Mouse (Mus musculus): Measurements from ENCODE around the gene Bloc1s3.
A peak's percentile ranks its signal among the peaks of the same experiment; 100 is the strongest.

Gene Bloc1s3

GRCm38 (mm10) chr7:19508150-19508923 lies at the start of gene Bloc1s3, which contains the start of gene Trappc6a:
TSS of gene Bloc1s3 (minus strand) at chr7:19508367.
TSS of gene Trappc6a (plus strand) at chr7:19508395.
- DNase-seq, result peak; percentile 95 to 97

- peak; percentile 60 to 81 for DNase-seq
These were observed 48.9 kb upstream of the Bloc1s3 start for GRCm38 (mm10) chr7:19557086-19557485.

- no peak for DNase-seq
These were observed 46.0 kb upstream of the Bloc1s3 start for GRCm38 (mm10) chr7:19554168-19554567.

- DNase-seq, result no peak
These were observed 44.3 kb upstream of the Bloc1s3 start for GRCm38 (mm10) chr7:19552443-19552842.

DNA sequence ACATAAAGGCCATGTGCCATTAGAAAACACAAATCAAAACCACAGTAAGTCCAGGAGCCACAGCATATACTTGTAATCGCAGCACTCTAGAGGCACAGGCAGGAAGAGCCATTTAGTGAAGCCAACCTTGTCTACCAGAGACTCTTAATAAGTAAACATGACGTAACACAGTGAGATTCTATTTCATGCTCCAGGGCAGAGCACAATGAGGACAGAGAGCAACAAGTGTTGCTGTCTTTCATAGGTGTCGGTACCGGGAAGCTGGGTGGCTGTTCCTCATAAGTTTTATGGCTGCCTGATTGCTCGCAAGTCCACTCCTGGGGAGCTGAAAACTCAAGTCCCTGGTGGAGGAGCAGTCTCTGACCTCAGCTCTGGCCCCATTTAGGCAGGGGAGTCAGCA lies 43.5 kb upstream of the Bloc1s3 start:
- no peak for DNase-seq

GRCm38 (mm10) chr7:19549394-19549793 lies 41.2 kb upstream of the Bloc1s3 start:
- no peak for DNase-seq

GRCm38 (mm10) chr7:19547344-19547969 lies 39.3 kb upstream of the Bloc1s3 start:
- no peak for DNase-seq

- no peak for DNase-seq
These were observed 37.8 kb upstream of the Bloc1s3 start for GRCm38 (mm10) chr7:19546007-19546406.

DNA sequence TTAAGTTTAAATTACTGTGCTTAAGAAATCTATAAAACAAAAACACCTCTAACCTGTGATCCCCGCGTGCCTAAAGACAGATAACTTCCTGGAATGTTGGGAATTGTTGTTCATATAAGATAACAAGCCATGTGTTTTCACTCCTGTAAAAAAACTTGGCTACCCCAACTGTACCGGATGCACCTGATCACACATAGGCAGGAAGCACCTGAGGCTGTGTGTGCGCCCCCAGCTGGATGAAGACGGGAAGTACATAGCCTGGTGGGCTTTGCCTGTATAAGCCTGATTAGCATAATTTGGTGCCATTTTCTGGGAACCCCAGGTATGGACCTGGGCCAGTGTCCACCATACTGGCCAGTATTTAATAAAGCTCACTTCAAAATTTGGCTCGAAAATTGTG lies 35.4 kb upstream of the Bloc1s3 start:
- DNase-seq, result no peak

DNA sequence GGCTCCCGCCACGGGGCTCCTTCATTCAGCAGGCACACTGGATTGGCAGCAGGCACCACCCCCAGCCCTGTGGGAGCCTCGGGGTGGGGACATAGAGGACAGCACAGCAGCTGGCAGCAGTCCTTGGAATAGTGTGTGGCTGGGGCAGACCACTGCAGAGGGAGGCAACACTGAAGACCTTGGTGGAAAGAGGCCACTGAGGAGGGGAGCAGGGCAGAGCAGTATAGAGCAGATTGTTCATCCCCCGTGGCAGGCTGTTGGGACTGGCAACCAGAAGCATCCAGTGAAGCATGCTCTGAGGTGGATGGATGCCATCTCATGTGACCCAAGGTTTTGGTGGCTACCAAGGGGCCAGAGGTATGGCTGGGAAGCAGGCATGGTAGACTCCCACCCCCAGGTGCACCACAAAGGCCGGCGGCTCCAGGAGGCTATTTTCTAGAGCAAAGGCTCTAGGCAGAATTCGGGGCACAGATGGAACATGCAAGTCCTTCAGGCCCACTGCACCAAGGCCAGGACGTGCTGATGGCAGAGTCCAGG lies 34.1 kb upstream of the Bloc1s3 start:
- peak in 1 of 2 experiments; percentile 68 for DNase-seq

DNA sequence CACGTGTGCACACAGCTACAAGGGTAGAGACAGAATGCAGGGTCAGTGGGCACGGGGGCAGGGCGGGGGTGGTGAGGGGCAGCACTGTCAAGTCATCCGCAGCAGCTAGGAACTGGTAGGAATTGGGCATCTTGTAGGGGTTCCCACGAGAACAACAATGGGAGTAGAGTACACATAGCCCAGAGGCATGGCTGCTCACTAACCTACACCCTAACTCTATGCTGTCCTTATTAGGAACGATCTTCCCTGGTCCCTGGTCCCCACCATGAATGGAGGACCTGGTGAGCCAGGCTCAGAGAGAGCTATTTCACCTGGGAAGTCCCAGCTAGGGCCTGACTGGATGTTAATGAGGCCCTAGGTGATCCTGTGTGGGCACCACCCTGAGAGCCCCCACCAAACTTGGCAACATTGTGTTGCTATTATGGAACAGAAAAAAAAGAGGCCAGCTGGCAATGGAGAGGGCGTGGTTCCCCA lies 33.6 kb upstream of the Bloc1s3 start:
- DNase-seq, result no peak

- DNase-seq, result peak in 1 of 2 experiments; percentile 30
These were observed 32.8 kb upstream of the Bloc1s3 start for GRCm38 (mm10) chr7:19540771-19541566.

DNA sequence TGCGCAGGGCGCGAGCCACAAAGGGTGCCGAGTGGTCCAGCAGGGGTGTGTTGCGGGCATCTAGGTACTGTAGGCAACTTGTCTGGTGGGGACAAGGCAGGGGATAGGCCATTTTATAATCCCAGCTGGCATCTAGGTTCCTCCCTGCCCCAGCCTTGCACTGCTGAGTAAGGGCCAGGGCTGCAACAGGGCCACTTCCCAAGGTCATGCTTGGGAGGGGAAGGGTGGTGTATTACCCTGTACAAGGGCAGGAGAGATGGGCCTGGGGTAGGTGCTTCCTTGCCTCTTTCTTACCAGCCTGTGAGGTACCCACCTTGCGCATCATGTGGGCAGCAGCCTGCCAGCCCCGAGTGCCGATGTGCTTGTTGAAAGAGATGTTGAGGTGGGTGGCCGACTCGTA lies 26.5 kb upstream of the Bloc1s3 start:
- DNase-seq, result no peak

- no peak for DNase-seq
These were observed 24.1 kb upstream of the Bloc1s3 start for GRCm38 (mm10) chr7:19532240-19532639.

GRCm38 (mm10) chr7:19531077-19531476 lies 22.9 kb upstream of the Bloc1s3 start:
- DNase-seq, result no peak

DNA sequence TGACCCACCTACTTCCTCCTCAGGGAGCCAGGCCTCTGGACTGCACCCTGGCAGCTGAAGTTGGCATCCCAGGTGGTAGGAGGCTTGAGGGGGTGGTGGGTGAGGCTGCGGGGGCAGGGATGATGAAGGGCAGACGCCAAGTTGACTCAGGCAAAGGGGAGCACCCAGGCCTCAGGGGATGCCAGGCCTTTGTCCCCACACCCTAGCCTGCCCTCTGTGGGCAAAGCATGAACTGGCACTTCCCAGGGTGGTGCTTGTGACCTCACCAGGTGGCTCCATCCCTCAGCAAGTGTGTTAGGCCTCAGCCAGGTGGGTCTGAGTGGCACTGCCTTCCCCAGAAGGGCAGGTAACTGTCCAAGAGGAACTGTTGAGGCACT lies 16.9 kb upstream of the Bloc1s3 start:
- DNase-seq, result no peak

GRCm38 (mm10) chr7:19524420-19525104 lies 16.4 kb upstream of the Bloc1s3 start:
- no peak for DNase-seq

DNA sequence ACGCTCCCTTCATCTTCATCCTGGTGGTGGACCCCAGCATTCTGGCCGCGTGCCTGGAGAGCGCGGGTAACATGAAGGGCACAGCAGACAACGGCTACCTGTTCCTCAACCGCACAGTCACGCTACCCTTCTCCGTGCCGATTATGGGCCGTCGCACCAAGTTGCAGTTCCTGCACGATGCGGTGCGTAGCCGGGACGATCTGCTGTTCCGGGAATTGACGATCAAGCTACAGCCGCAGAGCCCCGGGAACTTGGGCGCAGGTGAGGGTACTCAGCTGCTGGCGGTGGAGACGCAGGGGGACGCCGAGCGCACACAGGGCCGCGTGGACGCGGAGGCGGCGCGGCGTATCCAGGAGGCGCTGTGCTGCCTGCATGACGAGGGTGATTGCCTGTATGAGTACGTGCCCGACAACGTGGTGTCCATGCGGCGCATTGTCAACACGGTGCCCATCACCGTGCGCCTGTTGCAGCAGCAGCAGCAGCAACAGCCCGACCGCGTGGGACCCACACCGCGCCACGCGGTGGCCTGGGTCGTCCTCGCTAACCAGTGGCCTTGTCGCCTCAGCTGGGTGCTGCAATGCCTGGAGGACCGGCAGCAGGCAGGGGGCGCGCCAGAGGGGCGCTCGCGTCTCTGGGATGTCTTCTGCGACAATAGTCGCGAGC lies 15.7 kb upstream of the Bloc1s3 start:
- DNase-seq, result peak in 1 of 2 experiments; percentile 55

DNA sequence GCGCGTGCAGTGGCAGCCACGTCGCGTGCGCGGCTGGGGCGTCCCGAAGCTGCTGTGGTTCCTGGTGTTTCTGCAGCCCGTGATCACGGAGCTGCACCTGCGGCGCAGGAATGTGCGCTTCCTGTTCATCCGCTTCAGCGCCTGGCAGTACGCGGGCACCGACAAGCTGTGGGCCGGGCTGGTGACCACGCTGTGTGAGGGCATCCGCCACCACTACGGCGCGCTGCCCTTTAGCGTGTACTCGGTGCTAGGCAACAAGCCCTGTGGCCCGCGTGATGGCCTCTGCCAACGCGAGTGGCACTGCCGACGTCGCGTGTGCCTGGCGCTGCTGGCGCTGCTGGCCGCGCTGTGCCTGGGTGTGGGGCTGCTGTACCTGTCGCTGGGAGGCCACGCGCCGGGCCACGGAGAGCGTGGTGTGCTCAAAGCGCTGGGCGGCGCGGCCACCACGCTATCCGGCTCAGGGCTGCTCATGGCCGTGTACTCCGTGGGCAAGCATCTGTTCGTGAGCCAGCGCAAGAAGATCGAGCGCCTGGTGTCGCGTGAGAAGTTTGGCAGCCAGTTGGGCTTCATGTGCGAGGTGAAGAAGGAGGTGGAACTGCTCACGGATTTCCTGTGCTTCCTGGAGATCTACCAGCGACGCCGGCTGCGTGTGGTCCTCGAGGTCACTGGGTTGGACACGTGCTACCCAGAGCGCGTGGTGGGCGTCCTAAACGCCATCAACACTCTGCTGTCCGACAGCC lies 15.0 kb upstream of the Bloc1s3 start:
- DNase-seq, result no peak

DNA sequence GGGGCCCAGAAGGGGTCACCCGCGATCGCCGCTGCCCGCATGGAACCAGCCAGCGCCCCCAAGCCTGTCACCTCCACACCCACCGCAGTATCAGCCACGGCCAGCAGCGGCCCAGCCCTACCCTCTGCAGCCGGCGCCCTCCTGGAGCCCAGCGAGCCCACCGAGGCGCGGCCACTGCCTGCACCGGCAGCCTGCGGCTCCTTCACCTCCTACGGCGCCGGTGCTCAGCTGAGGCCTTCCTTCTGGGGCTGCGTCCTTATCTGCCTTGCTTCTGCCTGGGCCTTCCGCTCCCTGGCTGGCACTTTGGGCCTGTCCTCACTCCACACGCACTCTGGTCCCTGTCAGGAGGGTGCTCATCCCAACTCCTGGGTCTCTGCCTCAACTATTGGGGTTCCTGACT lies 11.9 kb upstream of the Bloc1s3 start:
- DNase-seq, result no peak
